Mouse (Mus musculus): ENCODE results near the gene Ankrd11. TPM values are rescaled to one million over a fixed set of nuclear protein-coding genes. Genes with fewer than 3 reads are reported as not detected.

The Ankrd11 gene
- 44.3 and 55.5 TPM in 2 replicates for polyA plus RNA-seq (2014; fragmentation: Nextera tagmentation; extraction: Ambion mirVana)

DNA sequence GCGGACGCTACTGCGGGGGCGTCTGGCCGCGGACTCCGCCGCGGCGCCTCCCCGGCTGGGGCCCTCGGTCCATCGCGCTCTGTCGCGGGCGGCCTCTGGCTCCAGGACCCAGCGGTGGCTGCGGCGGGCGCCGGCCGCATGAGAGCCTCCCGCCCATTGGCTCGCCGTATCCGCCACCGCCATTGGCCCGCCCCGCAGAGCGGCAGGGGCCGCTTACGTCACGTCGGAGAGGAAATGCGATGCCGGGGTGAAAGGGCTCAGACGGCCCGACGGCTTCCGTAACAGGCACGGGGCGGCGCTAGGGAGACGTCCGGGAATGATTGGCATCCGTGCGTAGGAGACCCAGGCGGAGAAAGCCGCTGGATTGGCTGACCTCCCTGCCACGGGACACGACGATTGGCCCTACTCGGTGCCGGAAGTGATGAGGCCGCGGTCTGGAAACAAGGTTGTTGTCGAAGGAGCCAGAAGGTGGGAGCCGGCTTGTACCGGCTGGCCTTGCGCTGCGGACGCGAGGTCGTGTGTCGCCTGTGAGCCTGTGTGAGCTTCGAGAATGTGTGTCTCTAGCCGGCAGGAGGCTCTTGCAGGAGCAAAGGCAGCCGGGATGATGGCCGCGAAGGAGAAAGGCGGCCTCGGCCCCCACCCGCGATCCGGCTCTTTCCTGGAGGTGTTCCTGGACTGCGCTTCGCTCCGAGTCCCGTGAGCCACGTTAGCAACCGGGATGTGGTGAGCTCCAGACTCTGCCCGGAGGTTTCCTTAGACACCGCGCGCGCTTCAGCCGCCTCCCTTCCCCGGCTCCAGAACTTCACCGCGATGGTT lies at the start of gene Ankrd11:
Ankrd11 (minus strand) TSS at position 120 of the 816 bp plus-strand sequence.
- H3K4me3 ChIP-seq (ENCODE audit: low read length), result peak within 1 kb of the TSS; percentile 100
- under 1% methylated on average over 75 of the region's 91 CpGs for WGBS
- no peaks in the 10 kb centered on the region for H3K36me3 ChIP-seq (ENCODE audit: control insufficient read depth, insufficient read depth, low read length)
- no peaks in the 10 kb centered on the region for H3K27me3 ChIP-seq (ENCODE audit: control insufficient read depth, insufficient read depth, low read length)
- peak within 1 kb of the TSS; percentile 100 for H3K9ac ChIP-seq (ENCODE audit: low read depth, low read length)
- peak; percentile 97 for ATAC-seq (ENCODE audit: low FRiP score, low TSS enrichment)
- H3K27ac ChIP-seq (ENCODE audit: low read depth, low read length), result peak within 1 kb of the TSS; percentile 96
- peaks cover 27% of the 10 kb centered on the region for H3K4me1 ChIP-seq (ENCODE audit: control insufficient read depth, insufficient read depth, low read length)
- peak within 1 kb of the TSS; percentile 71 for H3K4me2 ChIP-seq (replicated peaks; ENCODE audit: low read depth, low read length)
- no peaks in the 10 kb centered on the region for H3K9me3 ChIP-seq (ENCODE audit: control insufficient read depth, low read length)

DNA sequence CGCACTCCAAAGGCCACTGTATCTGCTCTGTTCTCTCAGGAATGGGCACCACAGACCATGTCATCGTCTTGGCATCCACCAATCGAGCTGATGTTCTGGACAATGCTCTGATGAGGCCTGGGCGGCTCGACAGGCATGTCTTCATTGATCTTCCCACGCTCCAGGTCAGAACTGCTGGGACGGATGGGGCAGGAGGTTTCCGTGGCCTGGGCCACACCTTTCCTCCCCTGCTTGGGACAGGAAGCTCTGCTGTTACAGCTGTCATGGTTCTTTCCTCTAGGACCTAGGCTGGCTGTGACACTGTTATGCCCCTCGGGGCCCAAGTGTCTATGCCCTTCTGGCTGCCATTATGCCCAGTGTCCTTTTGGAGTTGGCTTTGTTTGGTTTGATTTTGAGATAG lies 45.2 kb upstream of the Ankrd11 start:
- H3K4me1 ChIP-seq (ENCODE audit: control insufficient read depth, insufficient read depth, low read length), result no peaks in the 10 kb centered on the region
- H3K9me3 ChIP-seq (ENCODE audit: control insufficient read depth, low read length), result no peaks in the 10 kb centered on the region
- H3K4me3 ChIP-seq (ENCODE audit: low read length), result no peak overlapping the region
- no peak overlapping the region for H3K4me2 ChIP-seq (replicated peaks; ENCODE audit: low read depth, low read length)
- peaks cover 90% of the 10 kb centered on the region for H3K36me3 ChIP-seq (ENCODE audit: control insufficient read depth, insufficient read depth, low read length)
- H3K27me3 ChIP-seq (ENCODE audit: control insufficient read depth, insufficient read depth, low read length), result no peaks in the 10 kb centered on the region
- no peak overlapping the region for H3K27ac ChIP-seq (ENCODE audit: low read depth, low read length)
- no peak for ATAC-seq (ENCODE audit: low FRiP score, low TSS enrichment)
- no peak overlapping the region for H3K9ac ChIP-seq (ENCODE audit: low read depth, low read length)
- 85% methylated on average over 9 of the region's 9 CpGs for WGBS

DNA sequence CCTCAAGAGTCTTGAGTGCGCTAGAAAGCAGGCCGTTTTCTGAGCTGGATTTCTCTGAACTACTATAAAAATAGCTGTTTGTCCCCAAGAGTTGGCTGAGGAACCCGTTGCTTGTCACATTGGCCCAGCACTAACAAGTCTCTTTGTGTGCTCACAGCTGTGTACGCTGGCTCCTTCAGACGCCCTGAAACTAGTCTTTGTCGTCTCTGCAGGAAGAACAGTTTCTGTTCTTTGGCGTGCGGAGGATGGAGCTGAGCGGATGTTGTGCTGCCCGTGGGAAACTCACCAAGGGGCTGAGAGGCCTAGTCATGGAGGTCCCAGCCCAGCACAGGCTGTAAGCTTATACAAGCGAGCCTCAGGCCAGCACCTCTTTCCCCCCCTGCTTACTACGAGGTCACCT lies 41.5 kb upstream of the Ankrd11 start:
- no peaks in the 10 kb centered on the region for H3K27me3 ChIP-seq (ENCODE audit: control insufficient read depth, insufficient read depth, low read length)
- WGBS, result 94% methylated on average over 12 of the region's 12 CpGs
- no peaks in the 10 kb centered on the region for H3K4me1 ChIP-seq (ENCODE audit: control insufficient read depth, insufficient read depth, low read length)
- peaks cover 86% of the 10 kb centered on the region for H3K36me3 ChIP-seq (ENCODE audit: control insufficient read depth, insufficient read depth, low read length)
- no peak overlapping the region for H3K27ac ChIP-seq (ENCODE audit: low read depth, low read length)
- no peak overlapping the region for H3K4me2 ChIP-seq (replicated peaks; ENCODE audit: low read depth, low read length)
- H3K9me3 ChIP-seq (ENCODE audit: control insufficient read depth, low read length), result no peaks in the 10 kb centered on the region
- ATAC-seq (ENCODE audit: low FRiP score, low TSS enrichment), result no peak
- H3K9ac ChIP-seq (ENCODE audit: low read depth, low read length), result no peak overlapping the region
- no peak overlapping the region for H3K4me3 ChIP-seq (ENCODE audit: low read length)

DNA sequence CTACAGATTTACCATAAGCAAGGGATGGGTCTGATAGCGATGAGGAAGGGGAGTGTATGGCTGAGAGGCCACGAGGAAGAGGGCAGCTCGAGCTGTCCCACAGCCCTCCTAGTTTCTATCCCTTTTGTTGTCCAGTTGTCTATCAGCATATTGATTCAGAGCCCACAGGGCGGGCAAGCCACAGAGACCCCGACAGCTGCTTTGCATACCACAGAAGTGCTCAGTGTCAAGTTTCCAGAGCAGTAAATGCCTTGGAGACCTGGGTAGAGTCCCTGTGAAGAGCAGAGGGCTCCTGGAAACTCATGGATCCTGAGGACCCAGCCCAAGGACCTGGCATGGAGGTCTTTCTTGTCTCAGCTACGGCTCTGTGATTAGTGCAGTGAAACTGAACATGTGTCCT lies 40.9 kb upstream of the Ankrd11 start:
- WGBS, result 82% methylated on average over 6 of the region's 6 CpGs
- H3K27ac ChIP-seq (ENCODE audit: low read depth, low read length), result no peak overlapping the region
- no peaks in the 10 kb centered on the region for H3K9me3 ChIP-seq (ENCODE audit: control insufficient read depth, low read length)
- H3K4me1 ChIP-seq (ENCODE audit: control insufficient read depth, insufficient read depth, low read length), result no peaks in the 10 kb centered on the region
- H3K9ac ChIP-seq (ENCODE audit: low read depth, low read length), result no peak overlapping the region
- peaks cover 86% of the 10 kb centered on the region for H3K36me3 ChIP-seq (ENCODE audit: control insufficient read depth, insufficient read depth, low read length)
- H3K27me3 ChIP-seq (ENCODE audit: control insufficient read depth, insufficient read depth, low read length), result no peaks in the 10 kb centered on the region
- ATAC-seq (ENCODE audit: low FRiP score, low TSS enrichment), result no peak
- no peak overlapping the region for H3K4me3 ChIP-seq (ENCODE audit: low read length)
- no peak overlapping the region for H3K4me2 ChIP-seq (replicated peaks; ENCODE audit: low read depth, low read length)

DNA sequence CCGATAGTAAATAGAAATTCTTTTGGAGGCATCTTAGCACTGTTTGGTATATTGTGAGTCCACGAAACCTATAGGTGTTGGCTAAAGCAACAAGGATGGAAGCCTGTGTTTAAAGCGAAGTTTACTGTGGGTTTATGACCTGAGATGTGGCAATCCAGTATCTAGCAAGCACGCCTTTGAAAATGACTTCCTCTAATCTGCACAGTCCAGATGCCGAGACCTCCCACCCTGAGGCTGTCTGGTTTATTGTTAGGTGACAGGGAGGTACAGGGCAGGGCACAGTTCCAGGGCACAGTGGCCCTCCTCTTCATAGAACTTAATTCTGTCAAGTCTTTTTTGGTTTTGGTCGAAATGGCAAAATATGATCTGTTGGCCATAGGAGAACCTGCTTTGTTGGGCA lies 35.1 kb upstream of the Ankrd11 start:
- H3K36me3 ChIP-seq (ENCODE audit: control insufficient read depth, insufficient read depth, low read length), result peaks cover 81% of the 10 kb centered on the region
- H3K4me2 ChIP-seq (replicated peaks; ENCODE audit: low read depth, low read length), result no peak overlapping the region
- 83% methylated on average over 6 of the region's 6 CpGs for WGBS
- no peaks in the 10 kb centered on the region for H3K4me1 ChIP-seq (ENCODE audit: control insufficient read depth, insufficient read depth, low read length)
- H3K27ac ChIP-seq (ENCODE audit: low read depth, low read length), result no peak overlapping the region
- no peak for ATAC-seq (ENCODE audit: low FRiP score, low TSS enrichment)
- H3K9me3 ChIP-seq (ENCODE audit: control insufficient read depth, low read length), result no peaks in the 10 kb centered on the region
- no peaks in the 10 kb centered on the region for H3K27me3 ChIP-seq (ENCODE audit: control insufficient read depth, insufficient read depth, low read length)
- H3K4me3 ChIP-seq (ENCODE audit: low read length), result no peak overlapping the region
- no peak overlapping the region for H3K9ac ChIP-seq (ENCODE audit: low read depth, low read length)

DNA sequence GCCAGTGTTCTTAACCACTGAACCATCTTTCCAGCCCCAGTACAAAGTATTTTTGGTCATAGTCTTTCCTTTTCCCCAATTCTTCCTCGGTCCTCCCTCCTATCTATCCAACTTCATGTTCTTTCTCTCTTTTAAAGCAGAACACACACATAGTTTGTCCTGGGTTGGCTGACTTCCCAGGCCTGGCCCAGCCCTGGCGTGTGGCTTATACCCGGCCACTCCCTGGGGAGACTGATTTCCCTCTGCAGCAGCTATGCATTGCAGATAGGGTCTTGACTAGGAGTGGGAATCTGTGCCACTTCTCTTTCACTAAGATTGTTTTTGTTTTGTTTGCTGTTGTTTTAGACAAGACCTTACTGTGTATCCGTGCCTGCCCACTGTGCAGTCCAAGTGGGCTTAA lies 29.1 kb upstream of the Ankrd11 start:
- Histone ChIP-seq H3K27ac (ENCODE audit: low read depth, low read length) (no peak overlapping the region), H3K36me3 (ENCODE audit: control insufficient read depth, insufficient read depth, low read length) (peaks cover 48% of the 10 kb centered on the region), H3K27me3 (ENCODE audit: control insufficient read depth, insufficient read depth, low read length) (no peaks in the 10 kb centered on the region), H3K4me1 (ENCODE audit: control insufficient read depth, insufficient read depth, low read length) (peaks cover 7% of the 10 kb centered on the region), H3K9me3 (ENCODE audit: control insufficient read depth, low read length) (no peaks in the 10 kb centered on the region), H3K4me2 (replicated peaks; ENCODE audit: low read depth, low read length) (no peak overlapping the region), H3K4me3 (ENCODE audit: low read length) (no peak overlapping the region), H3K9ac (ENCODE audit: low read depth, low read length) (no peak overlapping the region)
- no peak for ATAC-seq (ENCODE audit: low FRiP score, low TSS enrichment)
- 85% methylated on average over 4 of the region's 4 CpGs for WGBS

DNA sequence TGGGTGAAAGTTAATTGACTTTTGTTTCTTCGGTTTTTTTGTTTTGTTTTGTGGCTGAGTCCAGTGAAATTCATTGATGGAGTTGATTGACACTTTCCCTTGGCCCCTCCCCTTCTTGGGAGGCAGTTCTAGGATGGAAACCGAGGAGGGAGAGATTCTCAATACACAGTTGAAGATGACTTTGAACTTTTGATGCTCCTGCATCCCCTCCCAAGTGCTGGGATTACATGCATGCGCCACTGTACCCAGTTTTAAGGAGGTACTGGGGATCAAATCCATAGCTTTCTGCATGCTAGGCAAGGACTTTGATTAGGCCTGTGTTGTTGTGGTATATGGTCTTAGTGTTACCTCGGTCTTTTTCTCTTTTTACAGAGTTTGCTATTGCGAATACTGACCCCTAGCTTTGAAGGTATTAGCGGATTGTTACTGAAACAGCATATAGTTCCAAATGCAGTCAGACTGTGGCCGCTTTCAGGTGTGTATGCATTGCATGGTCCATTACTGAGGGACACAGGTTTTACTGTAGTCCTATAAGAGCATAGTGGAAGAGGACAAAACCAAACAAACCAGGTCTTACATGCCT lies 24.1 kb upstream of the Ankrd11 start:
- Histone ChIP-seq H3K4me1 (ENCODE audit: control insufficient read depth, insufficient read depth, low read length) (peaks cover 16% of the 10 kb centered on the region), H3K27me3 (ENCODE audit: control insufficient read depth, insufficient read depth, low read length) (no peaks in the 10 kb centered on the region), H3K4me3 (ENCODE audit: low read length) (peak overlapping the region; percentile 96), H3K36me3 (ENCODE audit: control insufficient read depth, insufficient read depth, low read length) (peaks cover 17% of the 10 kb centered on the region; the same call in 1 of the 2 replicates), H3K9ac (ENCODE audit: low read depth, low read length) (peak overlapping the region; percentile 97), H3K9me3 (ENCODE audit: control insufficient read depth, low read length) (no peaks in the 10 kb centered on the region), H3K4me2 (replicated peaks; ENCODE audit: low read depth, low read length) (peak overlapping the region; percentile 67), H3K27ac (ENCODE audit: low read depth, low read length) (peak overlapping the region; percentile 89)
- no peak for ATAC-seq (ENCODE audit: low FRiP score, low TSS enrichment)
- 31% methylated on average over 7 of the region's 7 CpGs for WGBS

DNA sequence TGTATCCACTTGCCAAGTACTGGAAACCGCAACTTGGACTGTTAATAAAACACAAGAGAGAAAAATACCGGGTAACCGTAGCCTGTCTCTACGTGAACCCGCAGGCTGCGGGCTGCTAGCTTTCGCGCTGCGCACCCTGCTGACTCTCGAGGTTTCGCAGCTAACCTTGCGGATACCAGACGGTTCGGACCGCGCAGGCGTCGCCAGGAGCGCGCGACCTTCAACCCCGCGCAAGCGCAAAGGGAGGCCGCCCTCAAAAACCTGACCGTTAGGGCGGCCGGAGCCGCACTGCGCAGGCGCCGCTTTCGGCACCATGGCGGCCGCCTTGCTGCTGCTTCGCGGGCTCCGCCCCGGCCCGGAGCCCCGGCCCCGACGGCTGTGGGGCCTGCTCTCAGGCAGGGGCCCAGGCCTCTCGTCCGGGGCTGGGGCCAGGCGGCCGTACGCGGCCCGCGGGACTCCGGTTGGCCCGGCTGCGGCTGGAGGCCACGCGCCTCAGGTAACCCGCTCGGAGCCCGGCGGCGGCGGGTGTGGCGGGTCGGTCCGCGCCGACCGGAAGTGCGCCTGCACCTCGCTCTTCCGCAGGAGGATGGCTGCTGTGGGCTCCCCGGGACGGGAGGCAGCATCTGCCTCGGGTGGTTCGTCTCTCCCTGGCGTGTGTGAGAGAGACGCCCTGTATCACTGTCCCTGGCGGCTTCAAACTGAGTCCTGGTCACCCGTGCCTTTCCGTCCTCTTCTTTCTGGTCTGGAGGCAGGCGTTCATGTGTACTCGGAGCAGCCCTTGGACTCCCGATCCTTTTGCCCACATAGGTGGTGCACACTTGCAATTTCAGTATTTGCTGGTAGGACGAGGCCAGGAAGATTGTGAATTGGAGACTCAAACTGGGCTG lies 23.4 kb upstream of the Ankrd11 start:
- H3K9me3 ChIP-seq (ENCODE audit: control insufficient read depth, low read length), result no peaks in the 10 kb centered on the region
- peak; percentile 98 for ATAC-seq (ENCODE audit: low FRiP score, low TSS enrichment)

More for the DNA sequence above, 23.4 kb upstream of the Ankrd11 start:
- H3K4me2 ChIP-seq (replicated peaks; ENCODE audit: low read depth, low read length), result peak overlapping the region; percentile 67
- peaks cover 16% of the 10 kb centered on the region for H3K4me1 ChIP-seq (ENCODE audit: control insufficient read depth, insufficient read depth, low read length)
- H3K4me3 ChIP-seq (ENCODE audit: low read length), result peak overlapping the region; percentile 96
- WGBS, result under 1% methylated on average over 84 of the region's 84 CpGs
- peak overlapping the region; percentile 89 for H3K27ac ChIP-seq (ENCODE audit: low read depth, low read length)
- peaks cover 13% of the 10 kb centered on the region; the same call in 1 of the 2 replicates for H3K36me3 ChIP-seq (ENCODE audit: control insufficient read depth, insufficient read depth, low read length)
- no peaks in the 10 kb centered on the region for H3K27me3 ChIP-seq (ENCODE audit: control insufficient read depth, insufficient read depth, low read length)
- H3K9ac ChIP-seq (ENCODE audit: low read depth, low read length), result peak overlapping the region; percentile 97
